Mouse (Mus musculus): ENCODE measurements at regions not wholly inside any gene's neighbourhood (a gene's known extent, or its start where the extent isn't known, plus 50 kb on each side); places are given as distances from the start of the nearest gene placed in this dataset.

DNA sequence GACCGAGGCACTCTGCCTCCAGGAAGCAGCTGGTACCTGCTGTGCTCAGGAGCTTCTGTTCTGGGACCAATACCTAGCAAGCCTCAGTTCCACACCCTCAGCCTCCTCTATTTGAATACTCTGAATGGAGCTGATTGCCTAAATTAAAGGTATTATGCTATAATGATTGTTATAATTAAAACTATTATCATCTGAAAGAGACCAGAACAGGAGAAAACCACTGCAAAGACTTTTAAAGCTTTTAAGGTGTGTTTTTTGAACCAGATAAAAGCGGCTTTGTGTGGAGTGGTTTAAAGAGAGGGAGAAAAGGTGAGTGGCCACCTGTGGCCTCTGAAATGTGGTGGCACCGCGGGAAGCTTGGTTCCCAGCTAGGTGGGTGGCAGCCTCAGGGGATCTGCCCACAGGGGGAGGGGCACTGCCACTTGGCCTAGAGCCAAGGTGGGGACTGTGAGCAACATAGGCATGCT is 115.6 kb downstream of the 9530068E07Rik start:
- Histone ChIP-seq H3K4me2 (ENCODE audit: low read depth, low read length) (no peak overlapping the region), H3K4me3 (replicated peaks; ENCODE audit: low read length) (no peak overlapping the region), H3K9ac (ENCODE audit: low read length) (no peak overlapping the region), H3K9me3 (replicated peaks; ENCODE audit: control insufficient read depth, low read length) (0 out of 2 replicates have a peak, but pooled peaks cover 4% of the 10 kb centered on the region), H3K27ac (ENCODE audit: low read length) (no peak overlapping the region), H3K27me3 (ENCODE audit: control insufficient read depth, insufficient read depth, low read length) (no peaks in the 10 kb centered on the region), H3K36me3 (ENCODE audit: control insufficient read depth, insufficient read depth, low read length) (no peaks in the 10 kb centered on the region), H3K4me1 (ENCODE audit: control insufficient read depth, insufficient read depth, low read length) (peaks cover 9% of the 10 kb centered on the region)
- ATAC-seq (ENCODE audit: insufficient read depth, low FRiP score) = no peak
- 39% methylated on average over 4 of the region's 4 CpGs for WGBS

DNA sequence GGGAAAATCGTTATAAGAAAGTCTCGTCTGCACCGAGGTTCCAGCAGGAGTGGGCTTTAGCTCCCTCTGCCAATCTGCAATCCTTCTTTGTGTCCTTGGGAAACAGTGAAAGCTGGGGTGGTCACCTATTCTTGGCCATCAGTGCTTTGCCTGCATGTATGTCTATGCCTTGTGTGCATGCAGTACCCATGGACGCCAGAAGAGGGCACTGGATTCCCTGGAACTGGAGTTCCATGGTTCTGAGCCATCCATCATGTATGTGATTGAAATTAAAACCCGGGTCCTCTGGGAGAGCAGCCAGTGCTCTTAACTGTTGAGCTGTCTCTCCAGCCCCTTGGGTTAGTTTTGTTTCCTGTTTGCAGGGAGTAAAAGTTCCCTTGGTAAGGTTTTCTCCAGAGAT is 121.1 kb downstream of the 9530068E07Rik start:
- no peak overlapping the region for H3K4me3 ChIP-seq (replicated peaks; ENCODE audit: low read length)
- H3K27me3 ChIP-seq (ENCODE audit: control insufficient read depth, insufficient read depth, low read length) = no peaks in the 10 kb centered on the region; the same call in 1 of the 2 replicates
- peaks cover 6% of the 10 kb centered on the region for H3K4me1 ChIP-seq (ENCODE audit: control insufficient read depth, insufficient read depth, low read length)
- H3K9me3 ChIP-seq (replicated peaks; ENCODE audit: control insufficient read depth, low read length) = no peaks in the 10 kb centered on the region
- ATAC-seq (ENCODE audit: insufficient read depth, low FRiP score) = no peak
- H3K27ac ChIP-seq (ENCODE audit: low read length) = no peak overlapping the region
- H3K4me2 ChIP-seq (ENCODE audit: low read depth, low read length) = no peak overlapping the region
- H3K9ac ChIP-seq (ENCODE audit: low read length) = no peak overlapping the region
- 71% methylated on average over 5 of the region's 5 CpGs for WGBS
- H3K36me3 ChIP-seq (ENCODE audit: control insufficient read depth, insufficient read depth, low read length) = no peaks in the 10 kb centered on the region

DNA sequence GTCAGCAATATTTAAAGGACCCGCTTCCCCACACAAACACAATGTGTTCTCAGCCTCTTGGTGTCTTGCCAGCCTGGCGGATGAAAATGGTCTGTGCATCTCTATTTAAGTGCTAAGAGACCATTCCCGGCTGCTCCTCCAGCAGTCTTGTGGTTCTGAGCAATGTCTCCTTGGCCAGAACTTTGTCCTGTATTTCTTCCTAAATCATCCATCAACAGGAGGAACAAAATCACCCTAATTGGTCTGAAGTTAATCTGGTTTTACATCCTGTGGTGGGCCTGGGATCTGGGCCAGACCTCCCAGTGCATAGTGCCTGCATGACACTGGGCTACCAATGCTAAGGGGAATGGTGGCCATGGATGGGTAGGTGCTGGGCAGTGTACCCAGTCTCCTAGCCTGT is 123.6 kb downstream of the 9530068E07Rik start:
- ATAC-seq (ENCODE audit: insufficient read depth, low FRiP score) = no peak
- no peak overlapping the region for H3K9ac ChIP-seq (ENCODE audit: low read length)
- 37% methylated on average over 3 of the region's 3 CpGs for WGBS
- no peaks in the 10 kb centered on the region for H3K9me3 ChIP-seq (replicated peaks; ENCODE audit: control insufficient read depth, low read length)
- no peaks in the 10 kb centered on the region; the same call in 1 of the 2 replicates for H3K27me3 ChIP-seq (ENCODE audit: control insufficient read depth, insufficient read depth, low read length)
- no peaks in the 10 kb centered on the region for H3K36me3 ChIP-seq (ENCODE audit: control insufficient read depth, insufficient read depth, low read length)
- peaks cover 6% of the 10 kb centered on the region; the same call in 1 of the 2 replicates for H3K4me1 ChIP-seq (ENCODE audit: control insufficient read depth, insufficient read depth, low read length)
- no peak overlapping the region for H3K4me2 ChIP-seq (ENCODE audit: low read depth, low read length)
- H3K27ac ChIP-seq (ENCODE audit: low read length) = no peak overlapping the region; the same call in 1 of the 2 replicates
- H3K4me3 ChIP-seq (replicated peaks; ENCODE audit: low read length) = no peak overlapping the region

DNA sequence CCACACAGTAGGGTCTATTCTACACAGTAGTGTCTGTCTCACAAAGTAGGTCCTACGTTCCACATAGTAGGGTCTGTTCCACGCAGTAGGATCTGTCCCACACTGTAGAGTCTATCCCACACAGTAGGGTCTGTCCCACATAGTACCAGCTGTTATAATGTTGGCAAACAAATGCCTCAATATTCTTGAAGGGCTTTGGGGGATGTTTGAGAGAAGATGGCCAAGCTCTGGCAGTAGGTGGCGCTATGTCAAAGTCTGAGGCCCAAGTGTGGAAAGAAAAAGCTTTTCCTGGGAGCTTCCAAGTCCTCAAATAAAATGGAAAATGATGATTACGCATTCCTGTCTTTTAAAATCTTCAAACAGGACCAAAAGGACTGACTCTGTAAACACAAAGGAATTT is 125.7 kb downstream of the 9530068E07Rik start:
- ATAC-seq (ENCODE audit: insufficient read depth, low FRiP score) = no peak
- 52% methylated on average over 4 of the region's 4 CpGs for WGBS
- Histone ChIP-seq H3K9me3 (replicated peaks; ENCODE audit: control insufficient read depth, low read length) (no peaks in the 10 kb centered on the region), H3K4me2 (ENCODE audit: low read depth, low read length) (no peak overlapping the region), H3K36me3 (ENCODE audit: control insufficient read depth, insufficient read depth, low read length) (no peaks in the 10 kb centered on the region), H3K27me3 (ENCODE audit: control insufficient read depth, insufficient read depth, low read length) (no peaks in the 10 kb centered on the region; the same call in 1 of the 2 replicates), H3K9ac (ENCODE audit: low read length) (no peak overlapping the region), H3K4me1 (ENCODE audit: control insufficient read depth, insufficient read depth, low read length) (no peaks in the 10 kb centered on the region), H3K4me3 (replicated peaks; ENCODE audit: low read length) (no peak overlapping the region), H3K27ac (ENCODE audit: low read length) (no peak overlapping the region)

DNA sequence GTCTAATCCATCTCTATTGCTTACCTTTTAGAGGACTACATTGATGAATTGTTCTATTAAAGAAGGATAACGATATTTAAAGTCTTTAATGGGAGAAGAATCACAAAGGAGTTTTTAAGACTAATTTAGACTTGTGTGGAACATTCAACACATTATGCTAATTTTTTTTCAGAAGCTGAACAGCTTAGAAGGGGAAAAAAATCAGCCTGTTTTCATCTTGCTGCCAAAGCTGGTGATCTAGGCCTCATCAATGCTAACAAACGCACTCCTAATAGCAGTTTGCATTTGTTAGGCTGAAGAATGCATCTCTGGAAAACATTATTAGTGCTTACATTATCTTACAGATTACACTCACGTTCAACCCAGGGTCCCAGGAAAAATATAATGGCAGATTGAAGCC is 126.2 kb downstream of the 9530068E07Rik start:
- H3K4me3 ChIP-seq (replicated peaks; ENCODE audit: low read length) = no peak overlapping the region
- no peaks in the 10 kb centered on the region for H3K9me3 ChIP-seq (replicated peaks; ENCODE audit: control insufficient read depth, low read length)
- no peaks in the 10 kb centered on the region for H3K4me1 ChIP-seq (ENCODE audit: control insufficient read depth, insufficient read depth, low read length)
- H3K36me3 ChIP-seq (ENCODE audit: control insufficient read depth, insufficient read depth, low read length) = no peaks in the 10 kb centered on the region
- no peak overlapping the region for H3K27ac ChIP-seq (ENCODE audit: low read length)
- no peak overlapping the region for H3K9ac ChIP-seq (ENCODE audit: low read length)
- H3K4me2 ChIP-seq (ENCODE audit: low read depth, low read length) = no peak overlapping the region
- WGBS = 64% methylated on average over 3 of the region's 3 CpGs
- no peak for ATAC-seq (ENCODE audit: insufficient read depth, low FRiP score)
- H3K27me3 ChIP-seq (ENCODE audit: control insufficient read depth, insufficient read depth, low read length) = no peaks in the 10 kb centered on the region; the same call in 1 of the 2 replicates

DNA sequence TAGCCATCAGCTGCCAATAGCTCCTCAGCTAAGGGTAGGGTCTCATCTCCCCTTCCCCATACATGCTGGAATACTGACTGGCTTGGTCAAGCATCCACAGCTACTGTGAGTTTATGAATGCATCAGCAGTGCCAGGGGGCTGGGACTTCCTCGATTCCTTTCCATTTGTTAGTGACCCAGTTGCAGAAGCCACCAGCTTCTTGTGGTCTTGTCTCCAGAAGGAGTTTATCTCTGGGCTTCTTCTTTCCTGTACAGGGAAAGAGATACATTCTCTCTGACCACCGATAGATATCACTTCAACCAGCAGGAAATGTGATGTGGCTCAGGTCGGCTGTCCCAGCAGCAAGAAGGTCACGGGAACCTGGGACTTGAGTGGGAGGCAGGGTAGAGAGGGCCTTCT is 127.0 kb downstream of the 9530068E07Rik start:
- Histone ChIP-seq H3K4me2 (ENCODE audit: low read depth, low read length) (no peak overlapping the region), H3K9ac (ENCODE audit: low read length) (no peak overlapping the region), H3K4me3 (replicated peaks; ENCODE audit: low read length) (no peak overlapping the region), H3K36me3 (ENCODE audit: control insufficient read depth, insufficient read depth, low read length) (no peaks in the 10 kb centered on the region), H3K9me3 (replicated peaks; ENCODE audit: control insufficient read depth, low read length) (no peaks in the 10 kb centered on the region), H3K27me3 (ENCODE audit: control insufficient read depth, insufficient read depth, low read length) (no peaks in the 10 kb centered on the region; the same call in 1 of the 2 replicates), H3K4me1 (ENCODE audit: control insufficient read depth, insufficient read depth, low read length) (no peaks in the 10 kb centered on the region), H3K27ac (ENCODE audit: low read length) (no peak overlapping the region)
- no peak for ATAC-seq (ENCODE audit: insufficient read depth, low FRiP score)
- WGBS = 73% methylated on average over 4 of the region's 4 CpGs

DNA sequence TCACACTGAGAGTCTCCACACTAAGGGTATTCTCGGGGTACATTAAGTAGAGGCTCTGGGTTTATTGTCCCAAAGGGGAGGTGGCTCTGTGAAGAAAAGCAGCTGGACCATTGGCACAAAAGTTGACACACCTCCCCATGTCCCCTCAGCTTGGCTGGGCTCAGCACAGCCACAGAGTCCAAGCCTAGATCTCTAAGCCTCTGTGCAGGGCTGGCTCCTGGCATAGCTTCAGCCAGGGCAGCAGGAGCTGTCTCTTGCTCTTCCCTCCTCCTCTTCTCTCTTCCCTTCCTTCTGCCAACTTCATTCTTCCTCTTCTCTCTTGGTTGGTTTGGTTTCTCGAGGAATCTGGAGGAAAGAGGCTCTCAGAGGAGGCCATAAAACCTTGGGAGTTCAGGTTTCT is 127.4 kb downstream of the 9530068E07Rik start:
- Histone ChIP-seq H3K27ac (ENCODE audit: low read length) (no peak overlapping the region), H3K9me3 (replicated peaks; ENCODE audit: control insufficient read depth, low read length) (no peaks in the 10 kb centered on the region), H3K4me2 (ENCODE audit: low read depth, low read length) (no peak overlapping the region), H3K9ac (ENCODE audit: low read length) (no peak overlapping the region), H3K27me3 (ENCODE audit: control insufficient read depth, insufficient read depth, low read length) (no peaks in the 10 kb centered on the region; the same call in 1 of the 2 replicates), H3K36me3 (ENCODE audit: control insufficient read depth, insufficient read depth, low read length) (no peaks in the 10 kb centered on the region), H3K4me1 (ENCODE audit: control insufficient read depth, insufficient read depth, low read length) (no peaks in the 10 kb centered on the region), H3K4me3 (replicated peaks; ENCODE audit: low read length) (no peak overlapping the region)
- ATAC-seq (ENCODE audit: insufficient read depth, low FRiP score) = no peak
- 72% methylated on average over 2 of the region's 2 CpGs for WGBS

DNA sequence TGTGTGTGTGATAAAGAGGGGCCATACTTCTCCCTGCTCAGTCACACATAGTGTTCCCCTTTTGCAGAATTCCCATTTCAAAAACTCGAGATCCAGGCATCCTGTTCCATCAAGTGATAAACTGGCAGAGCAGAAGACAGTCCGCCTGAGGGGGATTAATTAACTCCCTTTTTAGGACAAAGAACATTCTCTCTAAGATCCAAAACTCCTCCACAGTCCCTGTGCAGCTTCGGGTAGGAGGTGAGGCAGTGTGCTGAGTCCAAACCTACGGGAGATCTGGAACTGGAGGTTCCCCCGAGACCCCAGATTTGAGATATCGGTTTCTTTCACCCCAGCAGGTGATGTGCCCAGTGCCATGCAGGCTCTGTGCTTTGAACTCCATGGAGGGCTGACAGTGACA is 129.2 kb downstream of the 9530068E07Rik start:
- no peak overlapping the region for H3K27ac ChIP-seq (ENCODE audit: low read length)
- ATAC-seq (ENCODE audit: insufficient read depth, low FRiP score) = no peak
- 60% methylated on average over 6 of the region's 6 CpGs for WGBS
- no peaks in the 10 kb centered on the region; the same call in 1 of the 2 replicates for H3K27me3 ChIP-seq (ENCODE audit: control insufficient read depth, insufficient read depth, low read length)
- no peak overlapping the region for H3K4me2 ChIP-seq (ENCODE audit: low read depth, low read length)
- no peaks in the 10 kb centered on the region for H3K36me3 ChIP-seq (ENCODE audit: control insufficient read depth, insufficient read depth, low read length)
- H3K9me3 ChIP-seq (replicated peaks; ENCODE audit: control insufficient read depth, low read length) = no peaks in the 10 kb centered on the region
- no peaks in the 10 kb centered on the region for H3K4me1 ChIP-seq (ENCODE audit: control insufficient read depth, insufficient read depth, low read length)
- no peak overlapping the region for H3K9ac ChIP-seq (ENCODE audit: low read length)
- no peak overlapping the region for H3K4me3 ChIP-seq (replicated peaks; ENCODE audit: low read length)

DNA sequence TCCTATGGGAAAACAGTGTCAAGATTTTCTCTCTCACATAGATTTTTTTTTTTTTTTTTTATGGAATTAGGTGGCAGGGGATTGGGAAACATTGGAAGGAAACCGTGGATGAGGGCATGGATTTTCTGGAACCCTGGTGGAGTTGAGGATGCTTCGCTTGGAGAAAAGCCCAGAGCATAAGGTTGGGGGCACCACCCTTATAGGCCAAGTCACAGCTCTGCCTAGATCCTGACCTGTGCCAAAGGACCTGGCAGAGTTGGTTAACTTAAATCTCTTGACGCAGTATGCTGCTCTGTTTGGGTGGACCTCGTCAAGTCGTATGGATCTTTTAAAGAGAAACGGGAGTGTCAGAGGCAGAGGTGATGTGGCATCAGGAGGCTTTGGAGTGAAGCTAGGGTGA is 130.1 kb downstream of the 9530068E07Rik start:
- WGBS = 71% methylated on average over 6 of the region's 6 CpGs
- no peak overlapping the region for H3K4me3 ChIP-seq (replicated peaks; ENCODE audit: low read length)
- H3K9ac ChIP-seq (ENCODE audit: low read length) = no peak overlapping the region
- no peak for ATAC-seq (ENCODE audit: insufficient read depth, low FRiP score)
- H3K4me2 ChIP-seq (ENCODE audit: low read depth, low read length) = no peak overlapping the region
- no peaks in the 10 kb centered on the region for H3K9me3 ChIP-seq (replicated peaks; ENCODE audit: control insufficient read depth, low read length)
- no peaks in the 10 kb centered on the region for H3K27me3 ChIP-seq (ENCODE audit: control insufficient read depth, insufficient read depth, low read length)
- H3K36me3 ChIP-seq (ENCODE audit: control insufficient read depth, insufficient read depth, low read length) = no peaks in the 10 kb centered on the region
- H3K27ac ChIP-seq (ENCODE audit: low read length) = no peak overlapping the region
- no peaks in the 10 kb centered on the region for H3K4me1 ChIP-seq (ENCODE audit: control insufficient read depth, insufficient read depth, low read length)

Data from stomach, embryonic 16.5 days (tissue).